ENCODE assay signal across 1 mouse cellular context in the genomic region with DNA sequence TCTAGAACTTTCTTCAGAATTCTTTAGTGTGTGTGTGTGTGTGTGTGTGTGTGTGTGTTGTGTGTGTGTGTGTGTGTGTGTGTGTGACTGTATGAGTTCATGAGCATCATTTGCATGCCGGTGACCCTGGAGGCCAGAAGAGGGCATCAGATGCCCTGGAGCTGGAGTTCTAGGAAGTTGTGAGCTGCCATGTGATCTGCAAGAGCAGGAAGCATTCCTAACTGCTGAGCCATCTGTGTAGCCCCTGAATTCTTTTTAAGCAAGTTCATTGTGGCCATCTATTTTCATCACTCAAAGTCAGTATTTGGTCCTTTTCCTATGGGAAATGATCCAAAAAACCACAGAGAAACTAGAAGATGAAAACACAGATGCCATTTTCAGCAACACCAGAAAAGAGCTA.
TF ChIP-seq lines count a peak whose summit lies in the region.

No protein-coding gene starts in this region.

TF ChIP-seq in MEL, 35 proteins besides CTCF, POLR2A, EP300 and RAD21 (continued from another document):
- TF ChIP-seq USF2 (IDR thresholded peaks at IDR 0.05; ENCODE audit: borderline replicate concordance in 1 of 2, insufficient read depth in 1 of 2, low read depth in 1 of 2, low read length in 2 of 2) (no peak), TBP (IDR thresholded peaks at IDR 0.05; ENCODE audit: low read depth, low read length) (no peak), NRF1 (IDR thresholded peaks at IDR 0.05; ENCODE audit: insufficient read depth, low read depth, low read length, poor library complexity, severe bottlenecking) (no peak), MAZ (IDR thresholded peaks at IDR 0.05; ENCODE audit: low read depth, low read length) (no peak), TCF12 (IDR thresholded peaks at IDR 0.05; ENCODE audit: low read depth, low read length) (no peak), BHLHE40 (IDR thresholded peaks at IDR 0.05; ENCODE audit: borderline replicate concordance, low read depth, low read length) (no peak), POLR2AphosphoS2 (IDR thresholded peaks at IDR 0.05; ENCODE audit: low read length) (no peak), HCFC1 (IDR thresholded peaks at IDR 0.05; ENCODE audit: low read depth, low read length) (no peak), ELF1 (IDR thresholded peaks at IDR 0.05; ENCODE audit: low read depth, low read length) (no peak), MEF2A (IDR thresholded peaks at IDR 0.05; ENCODE audit: extremely low read depth, insufficient replicate concordance, low read depth, low read length, poor library complexity, severe bottlenecking) (no peak), RCOR1 (IDR thresholded peaks at IDR 0.05; ENCODE audit: low read depth, low read length) (no peak), SMC3 (IDR thresholded peaks at IDR 0.05; ENCODE audit: low read depth, low read length) (no peak), ZNF384 (IDR thresholded peaks at IDR 0.05; ENCODE audit: low read depth, low read length) (no peak), MYC (IDR thresholded peaks at IDR 0.05; ENCODE audit: low read depth, low read length) (no peak), KAT2A (conservative IDR thresholded peaks at IDR 0.05; ENCODE audit: low read depth, low read length) (no peak)
